Mouse (Mus musculus) liver, embryonic 12.5 days (tissue): ENCODE results near the gene Mecom. TPM values are rescaled to one million over a fixed set of nuclear protein-coding genes. Genes with fewer than 3 reads are reported as not detected.
A peak's percentile ranks its signal among the peaks of the same experiment; 100 is the strongest.

Source experiments
- ATAC-seq: fragments of 200-750 bp; cut with Nextera tagmentation; 2 replicates; pipeline ENCODE4 v1.8.0; 2017; ENCODE audit warnings: moderate number of reproducible peaks, mild to moderate bottlenecking, moderate library complexity
- H3K27ac ChIP-seq: fragments of 300-500 bp; sonication (generic); 2 replicates; pipeline ENCODE4 v1.5.1; 2016; ENCODE audit warnings: mild to moderate bottlenecking
- H3K27me3 ChIP-seq: fragments of 300-500 bp; sonication (generic); replicated peaks from 2 replicates; pipeline ENCODE4 v1.6.1; 2016; ENCODE audit warnings: mild to moderate bottlenecking, moderate library complexity
- H3K36me3 ChIP-seq: fragments of 300-500 bp; sonication (generic); 2 replicates; pipeline ENCODE4 v1.6.1; 2016; ENCODE audit warnings: mild to moderate bottlenecking, moderate library complexity
- H3K4me1 ChIP-seq: fragments of 300-500 bp; sonication (generic); 2 replicates; pipeline ENCODE4 v1.6.1; 2016
- H3K4me2 ChIP-seq: fragments of 300-500 bp; sonication (generic); 2 replicates; pipeline ENCODE4 v1.6.1; 2016; ENCODE audit warnings: mild to moderate bottlenecking, moderate library complexity
- H3K4me3 ChIP-seq: fragments of 300-500 bp; sonication (generic); 2 replicates; pipeline ENCODE4 v1.5.1; 2016; ENCODE audit warnings: mild to moderate bottlenecking, moderate library complexity
- H3K9ac ChIP-seq: fragments of 300-500 bp; sonication (generic); 2 replicates; pipeline ENCODE4 v1.6.1; 2016; ENCODE audit warnings: mild to moderate bottlenecking, moderate library complexity
- H3K9me3 ChIP-seq: fragments of 300-500 bp; sonication (generic); replicated peaks from 2 replicates; pipeline ENCODE4 v1.6.1; 2016; ENCODE audit warnings: mild to moderate bottlenecking, moderate library complexity
- WGBS: fragments of 180-500 bp; shearing (Covaris S2); methylation state at CpG from one replicate; pipeline ENCODE4 v1.1.7; 2016; ENCODE audit not compliant: insufficient replicate concordance; 5-methylcytosine and 5-hydroxymethylcytosine counted together
- polyA plus RNA-seq: library from polyadenylated mRNA; unstranded; fragments of >200 nt; fragmentation: Nextera tagmentation; extraction: Ambion mirVana; gene quantifications from 2 replicates; pipeline ENCODE4 v1.2.1, GENCODE M21; 2016

Gene Mecom
- polyA plus RNA-seq, 1 experiment from 2014 or later: 1.8 TPM

- no peak for ATAC-seq
- no peak overlapping the region for H3K4me2 ChIP-seq
- H3K4me1 ChIP-seq: peaks cover 16% of the 10 kb centered on the region; the same call in 1 of the 2 replicates
- 6% methylated on average over 12 of the region's 12 CpGs for WGBS
- H3K9ac ChIP-seq: no peak overlapping the region
- no peaks in the 10 kb centered on the region for H3K9me3 ChIP-seq
- no peaks in the 10 kb centered on the region for H3K36me3 ChIP-seq
- peaks cover 97% of the 10 kb centered on the region for H3K27me3 ChIP-seq
- H3K27ac ChIP-seq: no peak overlapping the region
- H3K4me3 ChIP-seq: no peak overlapping the region
These were observed 35.3 kb downstream of the Mecom start for GRCm38 (mm10) chr3:30512459-30513030.

GRCm38 (mm10) chr3:30511796-30512195, 36.0 kb downstream of the Mecom start:
- Histone ChIP-seq H3K27ac (no peak overlapping the region), H3K4me1 (peaks cover 18% of the 10 kb centered on the region; the same call in 1 of the 2 replicates), H3K4me3 (no peak overlapping the region), H3K9ac (no peak overlapping the region), H3K9me3 (no peaks in the 10 kb centered on the region), H3K4me2 (no peak overlapping the region), H3K27me3 (peaks cover 100% of the 10 kb centered on the region), H3K36me3 (no peaks in the 10 kb centered on the region)
- WGBS: 15% methylated on average over 7 of the region's 7 CpGs
- ATAC-seq: no peak

GRCm38 (mm10) chr3:30511062-30511640, 36.7 kb downstream of the Mecom start:
- H3K27ac ChIP-seq: no peak overlapping the region
- H3K4me2 ChIP-seq: no peak overlapping the region
- H3K27me3 ChIP-seq: peaks cover 100% of the 10 kb centered on the region
- no peak overlapping the region for H3K9ac ChIP-seq
- no peaks in the 10 kb centered on the region for H3K9me3 ChIP-seq
- no peak overlapping the region for H3K4me3 ChIP-seq
- no peak for ATAC-seq
- H3K36me3 ChIP-seq: no peaks in the 10 kb centered on the region
- H3K4me1 ChIP-seq: peaks cover 18% of the 10 kb centered on the region; the same call in 1 of the 2 replicates
- 15% methylated on average over 4 of the region's 4 CpGs for WGBS

GRCm38 (mm10) chr3:30510646-30511045, 37.2 kb downstream of the Mecom start:
- Histone ChIP-seq H3K27me3 (peaks cover 100% of the 10 kb centered on the region), H3K4me3 (no peak overlapping the region), H3K36me3 (no peaks in the 10 kb centered on the region), H3K9me3 (no peaks in the 10 kb centered on the region), H3K27ac (no peak overlapping the region), H3K9ac (no peak overlapping the region), H3K4me1 (peaks cover 18% of the 10 kb centered on the region; the same call in 1 of the 2 replicates), H3K4me2 (no peak overlapping the region)
- ATAC-seq: no peak
- WGBS: 10% methylated on average over 8 of the region's 8 CpGs

GRCm38 (mm10) chr3:30510105-30510504, 37.7 kb downstream of the Mecom start:
- H3K4me2 ChIP-seq: peak overlapping the region; percentile 77; the same call in 1 of the 2 replicates
- H3K4me1 ChIP-seq: peaks cover 18% of the 10 kb centered on the region; the same call in 1 of the 2 replicates
- 3% methylated on average over 16 of the region's 16 CpGs for WGBS
- H3K27ac ChIP-seq: no peak overlapping the region
- H3K27me3 ChIP-seq: peaks cover 100% of the 10 kb centered on the region
- no peak overlapping the region for H3K9ac ChIP-seq
- H3K36me3 ChIP-seq: no peaks in the 10 kb centered on the region
- H3K4me3 ChIP-seq: peak overlapping the region; percentile 54; the same call in 1 of the 2 replicates
- no peak for ATAC-seq
- H3K9me3 ChIP-seq: no peaks in the 10 kb centered on the region

- Histone ChIP-seq H3K27me3 (peaks cover 100% of the 10 kb centered on the region), H3K4me2 (peak overlapping the region; percentile 77), H3K27ac (0 out of 2 replicates have a peak overlapping the region, but pooled peaks have one; percentile 21), H3K9ac (no peak overlapping the region), H3K36me3 (no peaks in the 10 kb centered on the region), H3K4me3 (peak overlapping the region; percentile 54), H3K4me1 (peaks cover 14% of the 10 kb centered on the region; the same call in 1 of the 2 replicates), H3K9me3 (no peaks in the 10 kb centered on the region)
- peak; percentile 41; the same call in 1 of the 2 replicates for ATAC-seq
- WGBS: under 1% methylated on average over 43 of the region's 55 CpGs
These were observed 38.6 kb downstream of the Mecom start for GRCm38 (mm10) chr3:30508930-30509910.

GRCm38 (mm10) chr3:30508296-30508929, 39.4 kb downstream of the Mecom start:
- H3K36me3 ChIP-seq: no peaks in the 10 kb centered on the region
- H3K4me3 ChIP-seq: peak overlapping the region; percentile 54
- H3K27ac ChIP-seq: 0 out of 2 replicates have a peak overlapping the region, but pooled peaks have one; percentile 21
- H3K9me3 ChIP-seq: no peaks in the 10 kb centered on the region
- H3K4me1 ChIP-seq: peaks cover 11% of the 10 kb centered on the region; the same call in 1 of the 2 replicates
- peak; percentile 70 for ATAC-seq
- no peak overlapping the region for H3K9ac ChIP-seq
- H3K4me2 ChIP-seq: peak overlapping the region; percentile 77
- peaks cover 97% of the 10 kb centered on the region for H3K27me3 ChIP-seq
- WGBS: under 1% methylated on average over 52 of the region's 73 CpGs

- WGBS: under 1% methylated on average over 41 of the region's 41 CpGs
- H3K27ac ChIP-seq: no peak overlapping the region
These were observed 40.1 kb downstream of the Mecom start for GRCm38 (mm10) chr3:30507576-30508295.

GRCm38 (mm10) chr3:30507028-30507575, 40.7 kb downstream of the Mecom start:
- peak overlapping the region; percentile 54 for H3K4me3 ChIP-seq
- H3K4me1 ChIP-seq: peaks cover 11% of the 10 kb centered on the region; the same call in 1 of the 2 replicates
- H3K9ac ChIP-seq: no peak overlapping the region
- peaks cover 84% of the 10 kb centered on the region for H3K27me3 ChIP-seq
- H3K4me2 ChIP-seq: peak overlapping the region; percentile 77
- no peak for ATAC-seq
- H3K36me3 ChIP-seq: no peaks in the 10 kb centered on the region
- H3K27ac ChIP-seq: no peak overlapping the region
- no peaks in the 10 kb centered on the region for H3K9me3 ChIP-seq
- WGBS: under 1% methylated on average over 21 of the region's 22 CpGs

More at GRCm38 (mm10) chr3:30507576-30508295, 40.1 kb downstream of the Mecom start:
- ATAC-seq: peak; percentile 9; the same call in 1 of the 2 replicates
- no peaks in the 10 kb centered on the region for H3K36me3 ChIP-seq
- peak overlapping the region; percentile 54 for H3K4me3 ChIP-seq
- peaks cover 90% of the 10 kb centered on the region for H3K27me3 ChIP-seq
- no peak overlapping the region for H3K9ac ChIP-seq
- no peaks in the 10 kb centered on the region for H3K9me3 ChIP-seq
- H3K4me2 ChIP-seq: peak overlapping the region; percentile 77
- H3K4me1 ChIP-seq: peaks cover 11% of the 10 kb centered on the region; the same call in 1 of the 2 replicates

- H3K27me3 ChIP-seq: peaks cover 78% of the 10 kb centered on the region
- ATAC-seq: no peak
- H3K4me1 ChIP-seq: peaks cover 11% of the 10 kb centered on the region; the same call in 1 of the 2 replicates
- WGBS: 7% methylated on average over 17 of the region's 17 CpGs
- H3K27ac ChIP-seq: no peak overlapping the region
- no peak overlapping the region for H3K9ac ChIP-seq
- no peaks in the 10 kb centered on the region for H3K36me3 ChIP-seq
- peak overlapping the region; percentile 77 for H3K4me2 ChIP-seq
- H3K9me3 ChIP-seq: no peaks in the 10 kb centered on the region
- H3K4me3 ChIP-seq: peak overlapping the region; percentile 54
These were observed 41.3 kb downstream of the Mecom start for GRCm38 (mm10) chr3:30506329-30507027.
